Mouse (Mus musculus) ES-E14 (cell line): ENCODE data around the gene Tirap.

Experiments used
- MAFK ChIP-seq: IDR thresholded peaks from 2 replicates; pipeline ENCODE4 v1.6.1; 2014; ENCODE audit warnings: mild to moderate bottlenecking, low read depth, low read length, inconsistent platforms; ENCODE audit not compliant: insufficient read depth
- ZNF384 ChIP-seq: IDR thresholded peaks from 2 replicates; pipeline ENCODE4 v1.6.1; 2012; ENCODE audit warnings: low read depth, low read length, inconsistent platforms

GRCm38 (mm10) chr9:35142221-35142620 is 57.9 kb downstream of the Tirap start:
- TF ChIP-seq ZNF384 = no peak
- no peak for TF ChIP-seq MAFK
